Mouse (Mus musculus) midbrain, embryonic 12.5 days (tissue): Measurements from ENCODE around the gene BC017158. TPM values are rescaled to one million over a fixed set of nuclear protein-coding genes. Genes with fewer than 3 reads are reported as not detected.
A peak's percentile ranks its signal among the peaks of the same experiment; 100 is the strongest.

Experiments
- ATAC-seq: fragments of 200-750 bp; cut with Nextera tagmentation; 2 replicates; pipeline ENCODE4 v1.8.0; 2017; ENCODE audit warnings: low read depth, moderate TSS enrichment, moderate library complexity; ENCODE audit not compliant: low FRiP score
- H3K27ac ChIP-seq: fragments of 300-500 bp; sonication (generic); replicated peaks from 2 replicates; pipeline ENCODE4 v1.5.1; 2016; ENCODE audit warnings: mild to moderate bottlenecking
- H3K27me3 ChIP-seq: fragments of 300-500 bp; sonication (generic); 2 replicates; pipeline ENCODE4 v1.6.1; 2016; ENCODE audit warnings: mild to moderate bottlenecking
- H3K36me3 ChIP-seq: fragments of 300-500 bp; sonication (generic); 2 replicates; pipeline ENCODE4 v1.6.1; 2016
- H3K4me1 ChIP-seq: fragments of 300-500 bp; sonication (generic); 2 replicates; pipeline ENCODE4 v1.6.1; 2016
- H3K4me2 ChIP-seq: fragments of 300-500 bp; sonication (generic); replicated peaks from 2 replicates; pipeline ENCODE4 v1.6.1; 2016; ENCODE audit warnings: mild to moderate bottlenecking, moderate library complexity
- H3K4me3 ChIP-seq: fragments of 300-500 bp; sonication (generic); 2 replicates; pipeline ENCODE4 v1.5.1; 2016; ENCODE audit warnings: mild to moderate bottlenecking
- H3K9ac ChIP-seq: fragments of 300-500 bp; sonication (generic); replicated peaks from 2 replicates; pipeline ENCODE4 v1.6.1; 2016; ENCODE audit warnings: mild to moderate bottlenecking, moderate library complexity
- H3K9me3 ChIP-seq: fragments of 300-500 bp; sonication (generic); 2 replicates; pipeline ENCODE4 v1.6.1; 2016; ENCODE audit warnings: mild to moderate bottlenecking
- WGBS: fragments of 180-500 bp; shearing (Covaris S2); methylation state at CpG from one replicate; pipeline ENCODE4 v1.1.7; 2016; 5-methylcytosine and 5-hydroxymethylcytosine counted together
- polyA plus RNA-seq: library from polyadenylated mRNA; unstranded; fragments of >200 nt; fragmentation: Nextera tagmentation; extraction: Ambion mirVana; gene quantifications from 2 replicates; pipeline ENCODE4 v1.2.1, GENCODE M21; 2016

BC017158 gene
- polyA plus RNA-seq, 1 experiment from 2014 or later, result 23.1 TPM

DNA sequence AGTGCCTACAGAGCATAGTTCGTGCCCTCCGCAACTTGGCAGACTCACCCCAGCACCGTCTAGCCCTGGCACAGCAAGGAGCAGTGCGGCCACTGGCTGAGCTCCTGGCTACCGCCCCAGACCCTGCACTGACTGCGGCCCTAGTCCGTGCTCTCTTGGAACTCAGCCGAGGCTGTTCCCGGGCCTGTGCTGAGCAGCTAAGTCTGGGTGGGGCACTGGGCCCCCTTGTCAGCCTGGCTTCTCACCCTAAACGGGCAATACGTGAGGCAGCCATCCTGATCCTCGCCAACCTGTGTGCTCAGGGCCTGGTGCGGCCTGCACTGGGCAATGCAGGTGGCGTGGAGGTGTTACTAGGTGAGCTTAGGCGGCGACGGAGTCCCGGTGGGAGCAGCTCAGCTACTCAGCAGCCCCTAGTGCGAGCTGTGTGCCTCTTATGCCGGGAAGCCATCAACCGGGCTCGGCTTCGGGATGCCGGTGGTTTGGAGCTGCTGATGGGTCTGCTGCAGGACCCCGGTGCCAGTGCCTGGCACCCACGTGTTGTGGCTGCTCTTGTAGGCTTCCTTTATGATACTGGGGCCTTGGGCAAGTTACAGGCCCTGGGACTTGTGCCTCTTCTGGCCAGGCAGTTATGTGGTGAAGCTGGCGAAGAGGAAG is 57.7 kb downstream of the BC017158 start:
- Histone ChIP-seq H3K27me3 (no peaks in the 10 kb centered on the region), H3K36me3 (peaks cover 45% of the 10 kb centered on the region), H3K9ac (no peak overlapping the region), H3K4me3 (no peak overlapping the region), H3K9me3 (no peaks in the 10 kb centered on the region), H3K4me1 (peaks cover 21% of the 10 kb centered on the region), H3K27ac (no peak overlapping the region), H3K4me2 (no peak overlapping the region)
- no peak for ATAC-seq
- WGBS, result 92% methylated on average over 27 of the region's 27 CpGs

GRCm38 (mm10) chr7:128238991-128239390 is 59.0 kb downstream of the BC017158 start:
- no peak for ATAC-seq
- WGBS, result 26% methylated on average over 4 of the region's 4 CpGs
- H3K27ac ChIP-seq, result peak overlapping the region; percentile 90

DNA sequence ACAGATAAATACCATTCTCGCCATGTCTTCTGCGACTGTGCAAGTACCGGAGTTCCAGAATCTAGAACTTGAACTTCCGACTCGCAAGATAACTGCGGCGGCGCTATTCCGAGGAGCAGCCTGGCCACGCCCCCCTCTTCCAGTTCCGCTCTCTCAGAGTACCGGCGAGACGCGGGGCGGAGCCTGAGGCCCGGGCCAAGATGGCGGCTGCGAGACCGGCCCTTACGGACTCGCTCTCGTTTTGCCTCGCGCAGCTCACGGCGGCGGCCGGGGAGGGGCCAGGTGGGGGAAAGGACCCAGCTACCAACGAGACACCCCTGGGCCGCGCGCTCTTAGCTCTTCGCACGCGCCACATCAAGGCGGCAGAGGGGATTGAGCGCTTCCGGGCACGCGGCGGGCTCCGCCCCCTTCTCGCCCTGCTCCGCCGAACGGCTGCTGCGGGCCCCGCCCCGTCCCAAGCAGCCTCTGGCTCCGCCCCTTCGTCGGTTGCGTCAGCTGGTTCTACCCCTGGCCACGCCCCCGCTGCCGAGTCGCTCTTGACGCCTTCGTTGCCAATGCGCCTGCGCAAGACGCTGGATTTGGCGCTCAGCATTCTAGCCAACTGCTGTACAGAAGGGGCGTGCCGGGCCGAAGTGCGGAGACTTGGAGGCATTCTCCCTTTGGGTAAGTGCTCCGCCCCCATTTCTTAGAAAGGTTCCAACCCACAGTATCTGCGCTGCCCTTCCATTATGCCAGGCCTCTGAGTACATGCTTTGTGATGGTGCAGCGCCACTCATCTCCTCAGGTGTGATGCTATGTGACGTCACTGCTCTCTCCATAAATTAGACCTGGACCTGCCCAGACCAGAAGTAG is 59.8 kb downstream of the BC017158 start, which contains the start of gene 9130023H24Rik:
TSS of gene 9130023H24Rik (minus strand) at position 105 of the 852 bp plus-strand sequence.
- Histone ChIP-seq H3K36me3 (peaks cover 35% of the 10 kb centered on the region), H3K4me1 (peaks cover 21% of the 10 kb centered on the region), H3K9ac (peak within 1 kb of the TSS; percentile 63), H3K9me3 (no peaks in the 10 kb centered on the region), H3K27ac (peak within 1 kb of the TSS; percentile 90), H3K4me2 (peak within 1 kb of the TSS; percentile 85), H3K27me3 (no peaks in the 10 kb centered on the region), H3K4me3 (peak within 1 kb of the TSS; percentile 61)
- under 1% methylated on average over 71 of the region's 72 CpGs for whole genome bisulfite sequencing
- peak; percentile 90 for ATAC-seq

More at GRCm38 (mm10) chr7:128238991-128239390, 59.0 kb downstream of the BC017158 start:
- Histone ChIP-seq H3K27me3 (no peaks in the 10 kb centered on the region), H3K36me3 (peaks cover 35% of the 10 kb centered on the region), H3K4me1 (peaks cover 21% of the 10 kb centered on the region), H3K4me3 (peak overlapping the region; percentile 61), H3K9me3 (no peaks in the 10 kb centered on the region), H3K4me2 (peak overlapping the region; percentile 85), H3K9ac (0 out of 2 replicates have a peak overlapping the region, but pooled peaks have one; percentile 6)

DNA sequence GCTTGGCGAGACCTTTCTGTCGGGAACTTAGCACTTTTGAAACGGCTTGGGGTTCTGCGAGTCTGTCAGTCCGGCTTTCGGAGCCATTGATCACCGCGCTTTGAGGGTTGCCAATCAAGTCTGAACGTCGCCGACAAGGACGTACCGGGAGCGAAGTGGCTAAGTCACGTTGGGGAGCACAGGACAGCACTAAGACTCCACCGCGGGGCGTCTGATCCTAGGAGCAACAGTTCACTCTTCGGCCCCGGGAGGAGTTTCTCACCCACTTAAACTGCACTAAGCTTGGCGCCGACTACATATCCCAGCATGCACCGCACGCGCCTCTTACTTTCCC is 60.4 kb downstream of the BC017158 start:
- H3K4me2 ChIP-seq, result peak overlapping the region; percentile 85
- peaks cover 31% of the 10 kb centered on the region for H3K36me3 ChIP-seq
- H3K27me3 ChIP-seq, result no peaks in the 10 kb centered on the region
- H3K9ac ChIP-seq, result peak overlapping the region; percentile 58
- peaks cover 21% of the 10 kb centered on the region for H3K4me1 ChIP-seq
- under 1% methylated on average over 25 of the region's 25 CpGs for WGBS
- peak overlapping the region; percentile 61 for H3K4me3 ChIP-seq
- H3K27ac ChIP-seq, result peak overlapping the region; percentile 90
- no peak; the same call in 1 of the 2 replicates for ATAC-seq
- H3K9me3 ChIP-seq, result no peaks in the 10 kb centered on the region

- Histone ChIP-seq H3K4me3 (peak within 1 kb of the TSS; percentile 61), H3K4me2 (peak within 1 kb of the TSS; percentile 85), H3K27ac (peak within 1 kb of the TSS; percentile 90), H3K9ac (peak within 1 kb of the TSS; percentile 63), H3K9me3 (no peaks in the 10 kb centered on the region), H3K27me3 (no peaks in the 10 kb centered on the region), H3K4me1 (peaks cover 21% of the 10 kb centered on the region), H3K36me3 (peaks cover 26% of the 10 kb centered on the region)
- ATAC-seq, result no peak; the same call in 1 of the 2 replicates
- 25% methylated on average over 37 of the region's 37 CpGs for WGBS
Measured at GRCm38 (mm10) chr7:128236856-128237592, 60.9 kb downstream of the BC017158 start, which contains the start of gene Armc5. Armc5 (plus strand) TSS chr7:128237342.

DNA sequence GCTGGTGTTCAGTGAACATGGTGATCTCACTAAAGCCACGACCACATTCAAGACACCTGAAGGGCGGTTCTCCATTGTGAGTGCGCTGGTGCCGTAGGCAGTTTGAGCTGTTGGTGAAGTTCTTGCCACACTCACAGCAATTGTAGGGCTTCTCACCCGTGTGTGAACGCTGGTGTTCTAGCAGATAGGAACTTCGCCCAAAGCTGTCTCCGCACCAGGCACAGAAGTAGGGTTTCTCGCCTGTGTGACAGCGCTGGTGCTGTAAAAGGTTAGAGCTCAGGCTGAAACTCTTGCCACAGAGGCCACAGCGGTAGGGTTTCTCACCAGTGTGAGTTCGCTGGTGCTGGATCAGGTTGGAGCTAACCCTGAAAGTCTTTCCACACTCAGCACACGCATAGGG is 61.5 kb downstream of the BC017158 start:
- 0 out of 2 replicates have a peak overlapping the region, but pooled peaks have one; percentile 85 for H3K4me2 ChIP-seq
- no peak for ATAC-seq
- peaks cover 21% of the 10 kb centered on the region for H3K4me1 ChIP-seq
- no peak overlapping the region for H3K4me3 ChIP-seq
- H3K36me3 ChIP-seq, result peaks cover 20% of the 10 kb centered on the region
- peak overlapping the region; percentile 90; the same call in 1 of the 2 replicates for H3K27ac ChIP-seq
- no peaks in the 10 kb centered on the region for H3K27me3 ChIP-seq
- WGBS, result 93% methylated on average over 13 of the region's 13 CpGs
- H3K9me3 ChIP-seq, result no peaks in the 10 kb centered on the region
- no peak overlapping the region; the same call in 1 of the 2 replicates for H3K9ac ChIP-seq

- WGBS, result 88% methylated on average over 1 of the region's 1 CpGs
- Histone ChIP-seq H3K9ac (no peak overlapping the region), H3K4me2 (no peak overlapping the region), H3K4me1 (peaks cover 21% of the 10 kb centered on the region), H3K36me3 (peaks cover 11% of the 10 kb centered on the region), H3K9me3 (no peaks in the 10 kb centered on the region), H3K27ac (no peak overlapping the region), H3K27me3 (no peaks in the 10 kb centered on the region), H3K4me3 (no peak overlapping the region)
- no peak for ATAC-seq
Measured at GRCm38 (mm10) chr7:128235481-128235880, 62.5 kb downstream of the BC017158 start.

DNA sequence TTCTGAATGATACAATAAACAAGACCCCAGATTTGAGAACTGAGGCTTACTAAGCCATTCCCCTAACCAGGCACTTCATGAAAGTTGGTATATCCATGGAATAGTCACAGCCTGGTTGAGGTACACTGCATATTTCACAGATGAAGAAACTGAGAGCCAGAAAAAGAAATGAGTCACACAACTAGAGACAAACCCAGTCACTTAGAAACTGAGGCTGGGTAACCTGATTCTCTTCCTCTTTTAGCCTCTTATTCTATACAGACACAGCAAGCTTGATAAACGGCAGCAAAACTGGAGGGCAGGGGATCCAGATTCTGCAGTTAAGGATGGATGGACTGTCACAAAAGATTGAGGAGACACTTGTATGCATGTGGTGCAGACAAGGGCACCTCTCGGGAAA is 63.2 kb downstream of the BC017158 start:
- H3K4me2 ChIP-seq, result no peak overlapping the region
- no peak overlapping the region for H3K9ac ChIP-seq
- no peak for ATAC-seq
- H3K9me3 ChIP-seq, result no peaks in the 10 kb centered on the region
- H3K36me3 ChIP-seq, result peaks cover 4% of the 10 kb centered on the region; the same call in 1 of the 2 replicates
- no peaks in the 10 kb centered on the region for H3K27me3 ChIP-seq
- no peak overlapping the region for H3K4me3 ChIP-seq
- H3K4me1 ChIP-seq, result peaks cover 20% of the 10 kb centered on the region
- WGBS, result 87% methylated on average over 2 of the region's 2 CpGs
- no peak overlapping the region for H3K27ac ChIP-seq

DNA sequence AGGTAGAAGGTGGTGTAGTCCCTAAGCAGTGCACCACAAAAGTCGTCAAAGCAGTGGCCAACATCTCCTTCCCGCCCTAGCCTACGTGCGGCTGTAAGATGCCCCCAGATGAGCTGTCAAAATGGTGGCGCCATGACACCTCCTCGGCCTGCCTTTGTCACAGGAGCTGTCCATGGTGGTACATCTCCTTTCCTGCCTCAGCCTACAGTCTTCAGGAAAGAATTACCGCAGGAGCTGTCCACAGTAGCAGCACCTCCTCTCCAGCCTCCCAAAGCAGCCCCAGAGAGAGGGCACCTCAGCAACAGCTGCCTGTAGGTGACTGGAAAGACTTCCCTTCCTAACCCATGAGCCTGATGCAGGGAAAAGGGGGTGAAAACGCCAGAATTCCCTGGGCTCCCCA is 66.2 kb downstream of the BC017158 start:
- no peak overlapping the region for H3K27ac ChIP-seq
- WGBS, result 55% methylated on average over 8 of the region's 8 CpGs
- peaks cover 4% of the 10 kb centered on the region for H3K4me1 ChIP-seq
- H3K9me3 ChIP-seq, result no peaks in the 10 kb centered on the region
- no peak overlapping the region for H3K4me3 ChIP-seq
- no peak overlapping the region for H3K9ac ChIP-seq
- H3K36me3 ChIP-seq, result no peaks in the 10 kb centered on the region
- H3K4me2 ChIP-seq, result no peak overlapping the region
- ATAC-seq, result no peak
- no peaks in the 10 kb centered on the region for H3K27me3 ChIP-seq
